Mouse (Mus musculus): ENCODE results near the gene Bag5.

Bag5 gene

GRCm38 (mm10) chr12:111694880-111695804 is 17.9 kb downstream of the Bag5 start:
- DNase-seq: no peak

GRCm38 (mm10) chr12:111694271-111694781 is 18.7 kb downstream of the Bag5 start:
- peak; percentile 46 for DNase-seq

DNA sequence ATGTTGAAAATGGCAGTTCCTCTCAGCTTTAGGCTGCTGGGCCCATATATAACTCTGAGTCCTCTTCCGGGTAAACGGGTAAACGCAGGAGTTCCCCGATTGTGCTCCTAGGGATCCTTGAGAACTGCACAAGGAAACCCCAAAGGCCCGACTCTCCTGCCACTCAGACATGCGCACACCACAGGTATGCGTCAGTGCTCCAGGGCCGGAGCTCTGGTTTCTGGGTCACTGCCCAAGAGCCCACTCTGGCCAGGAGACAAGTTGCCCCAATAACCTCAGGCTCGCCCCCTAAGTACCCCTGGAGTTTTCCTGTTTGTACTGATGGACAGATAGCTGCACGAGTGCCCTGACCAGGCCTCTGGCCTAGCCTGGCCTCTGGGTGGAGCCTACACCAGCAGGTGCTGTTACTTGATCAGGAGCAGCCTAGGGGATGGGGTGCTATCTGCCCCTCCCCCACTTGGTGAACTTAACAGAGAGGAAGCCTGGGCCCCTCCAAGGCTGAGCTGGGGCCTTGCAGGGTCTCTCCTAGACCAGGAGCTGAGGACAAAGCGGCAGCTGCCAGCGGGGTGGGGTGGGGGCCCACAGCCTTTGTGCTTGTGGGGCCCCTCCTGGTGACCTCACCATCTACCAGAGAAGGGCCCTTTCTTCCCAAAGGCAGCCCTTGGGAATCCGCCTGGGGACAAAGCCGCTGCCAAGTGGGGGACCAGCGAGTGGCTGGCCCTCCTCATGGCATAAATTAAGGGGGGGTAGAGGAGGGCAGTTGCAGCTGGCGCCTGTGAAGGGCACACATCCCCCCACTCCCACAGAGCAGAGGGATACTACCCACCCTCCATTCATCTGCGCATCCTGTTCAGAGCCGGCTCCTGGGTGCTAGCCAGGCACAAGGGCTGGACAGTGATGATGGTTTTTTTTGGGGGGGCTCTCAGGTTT is 19.5 kb downstream of the Bag5 start:
- peak; percentile 46 for DNase-seq

- no peak for DNase-seq
Observed at GRCm38 (mm10) chr12:111692899-111693298, 20.2 kb downstream of the Bag5 start.

- no peak for DNase-seq
Observed at GRCm38 (mm10) chr12:111691346-111691872, 21.6 kb downstream of the Bag5 start.

- peak; percentile 74 for DNase-seq
Observed at GRCm38 (mm10) chr12:111689426-111689825, 23.6 kb downstream of the Bag5 start.

GRCm38 (mm10) chr12:111688069-111688428 is 25.0 kb downstream of the Bag5 start:
- DNase-seq: no peak

DNA sequence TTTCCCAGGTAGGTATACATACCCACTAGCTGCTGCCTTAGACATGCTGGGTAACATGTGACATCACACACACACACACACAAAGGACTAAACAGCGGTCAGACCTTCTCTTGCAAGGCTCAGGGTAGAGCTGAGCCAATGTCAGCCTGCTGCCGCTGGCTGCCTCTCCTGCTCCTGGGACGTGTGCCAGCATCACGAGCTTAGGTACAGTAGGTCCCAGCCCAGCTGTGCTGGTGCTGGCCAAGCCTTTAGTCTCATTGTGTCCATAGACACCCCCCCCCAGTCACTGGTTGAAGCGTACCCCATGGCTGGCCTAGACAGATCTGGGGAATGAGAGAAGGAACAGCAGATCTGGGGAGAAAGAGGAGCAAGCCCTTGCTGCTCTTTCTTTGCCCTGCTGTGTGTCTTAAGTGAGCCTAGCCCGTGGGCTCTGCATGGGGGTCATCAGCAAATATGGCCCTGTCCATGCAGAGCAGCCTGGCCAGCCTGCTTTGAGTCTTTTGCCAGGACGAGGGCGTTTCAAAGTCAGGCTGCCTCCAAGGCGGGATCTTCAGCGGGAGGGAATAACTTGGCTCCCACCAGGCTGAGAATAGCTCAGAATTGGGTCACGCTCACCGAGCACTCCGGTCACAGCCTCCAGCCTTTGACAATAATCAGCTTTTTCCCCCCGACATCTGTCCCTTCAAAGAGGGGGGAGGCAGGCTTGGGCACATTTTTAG is 25.5 kb downstream of the Bag5 start:
- DNase-seq: peak; percentile 93

GRCm38 (mm10) chr12:111686390-111686789 is 26.7 kb downstream of the Bag5 start:
- no peak for DNase-seq

DNA sequence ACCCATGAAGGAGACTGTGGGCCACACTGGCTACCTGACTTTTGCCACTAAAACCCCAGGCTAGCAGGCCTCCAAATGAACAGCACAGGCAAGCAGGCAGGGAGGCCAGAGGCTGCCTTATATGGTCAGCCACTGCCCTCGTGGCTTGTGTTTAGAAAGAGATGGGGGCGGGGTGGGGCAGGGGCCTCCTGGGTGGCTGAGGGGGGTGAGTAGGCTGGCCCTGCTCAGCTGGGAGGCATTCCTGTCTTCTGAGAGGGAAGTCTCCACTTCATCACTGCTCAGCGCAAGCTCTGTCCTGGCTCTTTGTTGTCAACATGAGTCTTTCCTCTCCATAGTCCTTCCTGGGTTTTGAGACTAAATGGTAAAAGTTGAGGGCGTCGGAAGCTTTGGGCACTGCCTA is 30.3 kb downstream of the Bag5 start:
- DNase-seq: no peak

DNA sequence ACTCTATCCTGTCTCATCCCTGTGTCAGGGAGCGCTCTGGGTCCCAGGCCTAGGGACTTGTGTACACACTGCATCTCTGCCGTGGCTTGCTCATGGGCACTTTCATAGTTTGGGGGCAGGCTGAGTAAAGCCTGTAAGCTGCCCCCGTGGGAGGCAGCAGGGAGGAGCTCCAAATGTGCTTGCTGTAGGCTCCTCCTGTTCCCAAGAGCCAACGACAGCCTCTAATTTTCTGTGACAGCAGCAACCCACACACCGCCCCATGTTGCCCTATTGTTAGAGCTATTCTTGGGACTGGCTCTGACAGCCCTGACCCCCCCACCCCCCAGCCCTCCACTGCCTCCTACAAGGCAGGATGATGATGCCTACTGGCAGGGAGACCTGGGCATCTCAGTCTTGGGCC is 31.1 kb downstream of the Bag5 start:
- no peak for DNase-seq

GRCm38 (mm10) chr12:111681305-111681704 is 31.8 kb downstream of the Bag5 start:
- no peak for DNase-seq

- no peak for DNase-seq
Observed at GRCm38 (mm10) chr12:111680661-111681060, 32.4 kb downstream of the Bag5 start.

DNA sequence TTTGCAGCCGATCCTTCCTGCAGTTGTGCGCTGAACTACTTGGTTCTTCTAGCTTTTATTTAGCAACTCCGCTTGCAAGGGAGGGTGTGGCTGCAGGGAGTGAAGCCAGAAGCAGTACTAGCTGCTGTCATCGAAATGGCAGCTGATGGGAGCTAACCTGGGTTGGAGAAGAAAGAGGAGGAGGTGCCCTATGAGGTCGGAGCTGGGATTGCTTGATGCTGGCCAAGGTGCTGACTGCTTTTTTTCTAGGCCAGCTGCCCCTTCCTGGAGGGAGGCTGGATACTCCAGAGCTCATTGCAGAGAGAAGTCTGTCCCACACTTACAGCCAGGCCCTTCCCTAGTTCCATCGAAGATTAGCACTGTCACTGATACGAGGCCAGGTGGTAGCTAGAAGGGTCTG is 34.1 kb downstream of the Bag5 start:
- DNase-seq: no peak

DNA sequence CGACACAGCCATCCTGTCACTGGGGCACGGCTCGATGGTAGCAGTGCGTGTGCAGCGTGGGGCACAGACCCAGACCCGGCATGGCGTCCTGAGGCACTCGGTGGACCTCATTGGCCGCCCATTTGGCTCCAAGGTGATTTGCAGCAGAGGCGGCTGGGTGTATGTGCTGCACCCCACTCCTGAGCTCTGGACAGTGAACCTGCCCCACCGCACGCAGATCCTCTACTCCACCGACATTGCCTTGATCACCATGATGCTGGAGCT is 34.5 kb downstream of the Bag5 start:
- no peak for DNase-seq

GRCm38 (mm10) chr12:111677882-111678669 is 35.0 kb downstream of the Bag5 start, which contains the start of gene Trmt61a:
Trmt61a (plus strand) TSS chr12:111678105.
- peak; percentile 86 for DNase-seq

GRCm38 (mm10) chr12:111677421-111677820 is 35.6 kb downstream of the Bag5 start:
- DNase-seq: no peak

- DNase-seq: no peak
Observed at GRCm38 (mm10) chr12:111675797-111676580, 37.1 kb downstream of the Bag5 start.

DNA sequence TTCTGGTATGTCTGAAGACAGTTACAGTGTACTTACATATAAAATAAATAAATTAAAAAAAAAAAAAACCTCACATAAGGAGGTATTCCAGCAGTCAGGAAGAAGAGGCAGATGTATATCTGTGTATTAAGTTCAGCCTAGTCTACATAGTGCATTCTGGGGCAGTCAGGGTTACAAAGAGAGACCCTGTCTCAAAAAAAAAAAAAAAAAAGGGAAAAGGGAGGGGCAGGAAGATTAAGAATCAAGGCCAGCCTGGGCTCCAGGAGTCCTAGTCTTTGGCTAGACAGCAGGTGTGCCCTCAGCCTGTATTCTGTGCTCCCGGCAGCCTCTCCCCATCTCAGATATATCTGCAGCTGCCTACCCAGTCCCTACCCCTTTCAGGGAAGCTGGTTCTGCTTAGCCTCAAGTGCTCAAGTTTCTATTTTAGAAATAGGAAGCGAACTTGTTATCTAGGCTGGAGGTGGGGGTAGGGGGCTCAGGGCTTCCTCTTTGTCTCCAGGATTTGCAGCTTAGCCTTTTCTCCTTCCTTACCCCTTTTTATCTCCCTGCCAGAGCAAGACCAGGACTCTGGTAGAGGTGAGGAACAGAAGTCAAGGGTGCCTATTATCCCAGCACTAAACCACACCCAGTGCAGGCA is 38.1 kb downstream of the Bag5 start:
- DNase-seq: no peak

DNA sequence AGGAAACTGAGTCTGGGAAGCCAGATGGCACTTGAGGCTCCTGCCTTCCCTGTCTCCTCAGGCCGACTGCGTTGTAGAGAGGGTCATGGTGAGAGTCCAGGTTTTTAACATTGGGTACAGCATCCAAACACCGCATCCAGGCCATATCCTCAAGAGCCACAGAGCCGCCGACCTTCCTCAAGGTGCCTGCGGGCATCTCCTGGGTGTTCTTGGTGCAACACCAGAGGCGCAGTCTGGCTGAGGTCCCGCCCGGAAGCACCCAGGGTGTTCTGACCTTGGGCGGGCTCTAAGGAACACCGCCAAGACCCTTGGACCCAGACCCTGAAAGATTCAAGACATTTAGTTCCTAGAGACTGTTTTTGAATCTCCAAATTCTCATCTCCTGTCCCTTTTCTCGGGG is 40.5 kb downstream of the Bag5 start:
- peak; percentile 51 for DNase-seq

GRCm38 (mm10) chr12:111672176-111672575 is 40.9 kb downstream of the Bag5 start, which contains the start of gene Ckb:
Ckb (minus strand) TSS chr12:111672338.
- DNase-seq: peak; percentile 80

Data from kidney, adult 11 months (tissue).